Mouse (Mus musculus) small intestine, adult 2 months (tissue): Measurements from ENCODE around the gene Cyp2b19. TPM values are rescaled to one million over a fixed set of nuclear protein-coding genes. Genes with fewer than 3 reads are reported as not detected.
A peak's percentile ranks its signal among the peaks of the same experiment; 100 is the strongest.

Experiments
- H3K27ac ChIP-seq: fragments of 200-500 bp; 2 replicates; pipeline ENCODE4 v1.5.1; 2012; ENCODE audit warnings: low read depth, low read length, control low read depth, inconsistent platforms; ENCODE audit not compliant: insufficient read depth
- H3K27me3 ChIP-seq: fragments of 200-500 bp; 2 replicates; pipeline ENCODE4 v1.6.1; 2012; ENCODE audit warnings: mild to moderate bottlenecking, moderate library complexity, low read length, inconsistent platforms; ENCODE audit not compliant: control insufficient read depth, insufficient read depth
- H3K36me3 ChIP-seq: fragments of 200-500 bp; 2 replicates; pipeline ENCODE4 v1.6.1; 2012; ENCODE audit warnings: mild to moderate bottlenecking, low read length, control low read depth, inconsistent platforms; ENCODE audit not compliant: control insufficient read depth, insufficient read depth
- H3K4me1 ChIP-seq: fragments of 200-500 bp; 2 replicates; pipeline ENCODE4 v1.6.1; 2012; ENCODE audit warnings: low read length, inconsistent platforms, mixed read lengths; ENCODE audit not compliant: control insufficient read depth, insufficient read depth, insufficient read length
- H3K4me3 ChIP-seq: fragments of 200-500 bp; 2 replicates; pipeline ENCODE4 v1.5.1; 2012; ENCODE audit warnings: low read depth, mild to moderate bottlenecking, control low read depth, inconsistent platforms, low read length, moderate library complexity
- CTCF ChIP-seq: fragments of 200-500 bp; IDR thresholded peaks from 2 replicates; pipeline ENCODE4 v1.5.1; 2012; ENCODE audit warnings: low read depth, mild to moderate bottlenecking, control low read depth, inconsistent platforms, low read length, moderate library complexity, mixed read lengths; ENCODE audit not compliant: insufficient replicate concordance, insufficient read length; ENCODE audit errors: extremely low read depth
- POLR2A ChIP-seq: fragments of 200-500 bp; IDR thresholded peaks from 2 replicates; pipeline ENCODE4 v1.6.1; 2012; ENCODE audit warnings: low read depth, mild to moderate bottlenecking, control low read depth, inconsistent platforms, low read length, moderate library complexity
- WGBS: fragments of 180-500 bp; shearing (Covaris S2); methylation state at CpG from one replicate; pipeline ENCODE4 v1.1.7; 2018; 5-methylcytosine and 5-hydroxymethylcytosine counted together
- polyA plus RNA-seq: library from polyadenylated mRNA; depleted of rRNA; stranded (reverse); fragments of >200 nt; gene quantifications from 2 replicates; pipeline ENCODE4 v1.2.3, GENCODE M21; 2012; rRNA removed

The Cyp2b19 gene
- polyA plus RNA-seq = not detected in 2 replicates

- 60% methylated on average over 2 of the region's 2 CpGs for WGBS
- TF ChIP-seq POLR2A = no peak
- no peak for TF ChIP-seq CTCF
- Histone ChIP-seq H3K27me3 (no peaks in the 10 kb centered on the region), H3K4me1 (no peaks in the 10 kb centered on the region), H3K36me3 (no peaks in the 10 kb centered on the region), H3K4me3 (no peak within 1 kb of the TSS), H3K27ac (no peak within 1 kb of the TSS)
These were observed at the start of gene Cyp2b19 for GRCm38 (mm10) chr7:26756842-26757241. Gene Cyp2b19, plus strand, starts transcription at chr7:26757142.

GRCm38 (mm10) chr7:26711061-26711460 is 45.9 kb upstream of the Cyp2b19 start:
- no peak overlapping the region for H3K4me3 ChIP-seq
- H3K36me3 ChIP-seq = no peaks in the 10 kb centered on the region
- no peak overlapping the region for H3K27ac ChIP-seq
- H3K27me3 ChIP-seq = no peaks in the 10 kb centered on the region
- no peaks in the 10 kb centered on the region for H3K4me1 ChIP-seq
- no peak for TF ChIP-seq POLR2A
- TF ChIP-seq CTCF = no peak
- WGBS = 85% methylated on average over 11 of the region's 11 CpGs

GRCm38 (mm10) chr7:26738940-26739339 is 18.0 kb upstream of the Cyp2b19 start:
- no peak for TF ChIP-seq CTCF
- no peak for TF ChIP-seq POLR2A
- no peak overlapping the region for H3K27ac ChIP-seq

GRCm38 (mm10) chr7:26743948-26744347 is 13.0 kb upstream of the Cyp2b19 start:
- Histone ChIP-seq H3K27ac (no peak overlapping the region), H3K27me3 (no peaks in the 10 kb centered on the region), H3K36me3 (no peaks in the 10 kb centered on the region), H3K4me3 (no peak overlapping the region), H3K4me1 (no peaks in the 10 kb centered on the region)
- no peak for TF ChIP-seq CTCF
- TF ChIP-seq POLR2A = no peak
- WGBS = 72% methylated on average over 4 of the region's 4 CpGs

More at GRCm38 (mm10) chr7:26738940-26739339, 18.0 kb upstream of the Cyp2b19 start:
- no peaks in the 10 kb centered on the region for H3K27me3 ChIP-seq
- H3K36me3 ChIP-seq = no peaks in the 10 kb centered on the region
- H3K4me3 ChIP-seq = no peak overlapping the region
- H3K4me1 ChIP-seq = no peaks in the 10 kb centered on the region

- no peak overlapping the region for H3K27ac ChIP-seq
- WGBS = 44% methylated on average over 1 of the region's 1 CpGs
- H3K27me3 ChIP-seq = no peaks in the 10 kb centered on the region
- TF ChIP-seq CTCF = no peak
- no peak for TF ChIP-seq POLR2A
- H3K4me3 ChIP-seq = no peak overlapping the region
- no peaks in the 10 kb centered on the region for H3K36me3 ChIP-seq
- H3K4me1 ChIP-seq = no peaks in the 10 kb centered on the region
These were observed 11.5 kb upstream of the Cyp2b19 start for GRCm38 (mm10) chr7:26745486-26745885.

- no peaks in the 10 kb centered on the region for H3K4me1 ChIP-seq
- no peak overlapping the region for H3K4me3 ChIP-seq
- no peaks in the 10 kb centered on the region for H3K36me3 ChIP-seq
- H3K27me3 ChIP-seq = no peaks in the 10 kb centered on the region
- no peak overlapping the region for H3K27ac ChIP-seq
- TF ChIP-seq POLR2A (no peak), CTCF (peak; percentile 56; the same call in 1 of the 2 replicates)
- 24% methylated on average over 1 of the region's 1 CpGs for WGBS
These were observed 10.1 kb downstream of the Cyp2b19 start for GRCm38 (mm10) chr7:26767084-26767483.

GRCm38 (mm10) chr7:26769881-26770470 is 13.0 kb downstream of the Cyp2b19 start:
- Histone ChIP-seq H3K4me1 (0 out of 2 replicates have a peak, but pooled peaks cover 2% of the 10 kb centered on the region), H3K27me3 (no peaks in the 10 kb centered on the region), H3K27ac (no peak overlapping the region), H3K36me3 (no peaks in the 10 kb centered on the region), H3K4me3 (no peak overlapping the region)
- TF ChIP-seq POLR2A = no peak
- no peak for TF ChIP-seq CTCF
- 77% methylated on average over 9 of the region's 9 CpGs for WGBS
